In genomic region chr11:71003611-71004315, GRCm38 (mm10) we compare ENCODE assay signal across 8 mouse cellular contexts. TPM values are rescaled to one million over a fixed set of nuclear protein-coding genes. Genes with fewer than 3 reads are reported as not detected.
DNase-seq lines count a peak whose midpoint lies in the region; ATAC-seq and TF ChIP-seq lines count a peak whose summit lies in the region.

No protein-coding gene starts in this region.

- H3K4me1 ChIP-seq in cerebellum, adult 2 months (ENCODE audit: control insufficient read depth, insufficient read depth, low read length), result peaks cover 3% of the 10 kb centered on the region; the same call in 1 of the 2 replicates
- peaks cover 11% of the 10 kb centered on the region for H3K4me1 ChIP-seq in heart, embryonic 16.5 days (ENCODE audit: control insufficient read depth, insufficient read depth, low read length)
- peaks cover 29% of the 10 kb centered on the region for H3K4me1 ChIP-seq in liver, embryonic 15.5 days (replicated peaks)
- peaks cover 12% of the 10 kb centered on the region for H3K4me1 ChIP-seq in stomach, embryonic 15.5 days

- peak overlapping the region; percentile 85 for H3K9ac ChIP-seq in heart, embryonic 16.5 days (ENCODE audit: low read length)
- peak overlapping the region; percentile 76 for H3K9ac ChIP-seq in liver, embryonic 15.5 days
- peak overlapping the region; percentile 63 for H3K9ac ChIP-seq in stomach, embryonic 15.5 days

- no peak overlapping the region for H3K27ac ChIP-seq in cerebellum, adult 2 months (ENCODE audit: insufficient read depth, low read length)
- H3K27ac ChIP-seq in heart, embryonic 16.5 days (ENCODE audit: low read length), result peak overlapping the region; percentile 86
- H3K27ac ChIP-seq in liver, embryonic 15.5 days (replicated peaks), result peak overlapping the region; percentile 84
- H3K27ac ChIP-seq in stomach, embryonic 15.5 days, result peak overlapping the region; percentile 86

- TF ChIP-seq POLR2A in cerebellum, adult 2 months (IDR thresholded peaks at IDR 0.05; ENCODE audit: borderline replicate concordance, insufficient read depth, low read length), result no peak

- H3K9me3 ChIP-seq in heart, embryonic 16.5 days (replicated peaks; ENCODE audit: control insufficient read depth, low read length), result no peaks in the 10 kb centered on the region
- H3K9me3 ChIP-seq in liver, embryonic 15.5 days (replicated peaks), result no peaks in the 10 kb centered on the region
- no peaks in the 10 kb centered on the region for H3K9me3 ChIP-seq in stomach, embryonic 15.5 days

- under 1% methylated on average over 49 of the region's 49 CpGs for WGBS in cerebellum, adult 2 months
- under 1% methylated on average over 49 of the region's 49 CpGs for WGBS in heart, embryonic 16.5 days
- WGBS in liver, embryonic 15.5 days (ENCODE audit: insufficient replicate concordance), result under 1% methylated on average over 49 of the region's 49 CpGs
- under 1% methylated on average over 49 of the region's 49 CpGs for WGBS in stomach, embryonic 15.5 days

- peak; percentile 74 for ATAC-seq in heart, embryonic 16.5 days (replicated peaks; ENCODE audit: extremely low read depth, insufficient read depth, low FRiP score)
- ATAC-seq in liver, embryonic 15.5 days (ENCODE audit: insufficient read depth), result peak; percentile 76
- ATAC-seq in stomach, embryonic 15.5 days (ENCODE audit: insufficient read depth, low FRiP score, low read depth), result peak; percentile 62

- TF ChIP-seq CTCF in cerebellum, adult 2 months (IDR thresholded peaks at IDR 0.05; ENCODE audit: borderline replicate concordance, insufficient read depth, low read depth, low read length), result no peak

- H3K4me3 ChIP-seq in cerebellum, adult 2 months (replicated peaks; ENCODE audit: insufficient read depth, low read depth, low read length), result peak overlapping the region; percentile 67
- H3K4me3 ChIP-seq in heart, embryonic 16.5 days (ENCODE audit: low read length), result peak overlapping the region; percentile 99
- peak overlapping the region; percentile 97 for H3K4me3 ChIP-seq in liver, embryonic 15.5 days (replicated peaks)
- H3K4me3 ChIP-seq in stomach, embryonic 15.5 days (replicated peaks), result peak overlapping the region; percentile 99

- DNase-seq in cerebellum, adult 2 months, result peak in 1 of 2 experiments; percentile 15
- DNase-seq in cerebellum, adult 11 months, result no peak
- DNase-seq in 3T3-L1 (ENCODE audit: low read depth, low spot score), result peak; percentile 81
- peak; percentile 44 for DNase-seq in c-Kit-positive CD71-positive TER-119-negative erythroid progenitor cells, embryonic 14.5 days (ENCODE audit: low read depth)
- DNase-seq in cerebellum, adult 9-10 months, result no peak

- peaks cover 16% of the 10 kb centered on the region for H3K36me3 ChIP-seq in heart, embryonic 16.5 days (ENCODE audit: control insufficient read depth, insufficient read depth)
- H3K36me3 ChIP-seq in liver, embryonic 15.5 days (replicated peaks), result peaks cover 31% of the 10 kb centered on the region
- H3K36me3 ChIP-seq in stomach, embryonic 15.5 days, result 0 out of 2 replicates have a peak, but pooled peaks cover 7% of the 10 kb centered on the region

- H3K4me2 ChIP-seq in heart, embryonic 16.5 days (ENCODE audit: low read depth, low read length), result peak overlapping the region; percentile 86
- peak overlapping the region; percentile 88 for H3K4me2 ChIP-seq in liver, embryonic 15.5 days
- H3K4me2 ChIP-seq in stomach, embryonic 15.5 days, result peak overlapping the region; percentile 86

- H3K27me3 ChIP-seq in cerebellum, adult 2 months (ENCODE audit: control insufficient read depth, insufficient read depth, low read length), result no peaks in the 10 kb centered on the region
- no peaks in the 10 kb centered on the region for H3K27me3 ChIP-seq in heart, embryonic 16.5 days (ENCODE audit: control insufficient read depth, insufficient read depth, low read length)
- H3K27me3 ChIP-seq in liver, embryonic 15.5 days, result no peaks in the 10 kb centered on the region
- H3K27me3 ChIP-seq in stomach, embryonic 15.5 days (replicated peaks), result no peaks in the 10 kb centered on the region

RNA-seq across cellular contexts. Expression of gene Dhx33, which starts 0.5 kb away (rescaled TPM):
- polyA plus RNA-seq in cerebellum, adult 2 months (2012; rRNA removed), result 22.1 and 25.5 TPM in 2 replicates
- polyA plus RNA-seq in heart, embryonic 16.5 days (2015; fragmentation: Nextera tagmentation; extraction: Ambion mirVana), result 12.4 and 13.0 TPM in 2 replicates
- 5.8 and 6.6 TPM in 2 replicates for polyA plus RNA-seq in liver, embryonic 15.5 days (2015; fragmentation: Nextera tagmentation; extraction: Ambion mirVana)
- 16.4 and 16.6 TPM in 2 replicates for polyA plus RNA-seq in stomach, embryonic 15.5 days (2015; fragmentation: Nextera tagmentation; extraction: Ambion mirVana)

RNA-seq across cellular contexts. Expression of gene Mis12, which starts 15.6 kb away (rescaled TPM):
- polyA plus RNA-seq in cerebellum, adult 2 months (2012; rRNA removed), result 13.7 and 15.2 TPM in 2 replicates
- 25.3 and 26.2 TPM in 2 replicates for polyA plus RNA-seq in heart, embryonic 16.5 days (2015; fragmentation: Nextera tagmentation; extraction: Ambion mirVana)
- 22.2 and 23.3 TPM in 2 replicates for polyA plus RNA-seq in liver, embryonic 15.5 days (2015; fragmentation: Nextera tagmentation; extraction: Ambion mirVana)
- polyA plus RNA-seq in stomach, embryonic 15.5 days (2015; fragmentation: Nextera tagmentation; extraction: Ambion mirVana), result 37.7 and 40.0 TPM in 2 replicates

RNA-seq across cellular contexts. Expression of gene Derl2, which starts 15.9 kb away (rescaled TPM):
- polyA plus RNA-seq in cerebellum, adult 2 months (2012; rRNA removed), result 16.9 and 17.3 TPM in 2 replicates
- 33.8 and 35.1 TPM in 2 replicates for polyA plus RNA-seq in heart, embryonic 16.5 days (2015; fragmentation: Nextera tagmentation; extraction: Ambion mirVana)
- 35.7 and 37.9 TPM in 2 replicates for polyA plus RNA-seq in liver, embryonic 15.5 days (2015; fragmentation: Nextera tagmentation; extraction: Ambion mirVana)
- polyA plus RNA-seq in stomach, embryonic 15.5 days (2015; fragmentation: Nextera tagmentation; extraction: Ambion mirVana), result 52.5 and 61.6 TPM in 2 replicates

RNA-seq across cellular contexts. Expression of gene C1qbp, which starts 20.9 kb away (rescaled TPM):
- polyA plus RNA-seq in cerebellum, adult 2 months (2012; rRNA removed), result 102 and 107 TPM in 2 replicates
- polyA plus RNA-seq in heart, embryonic 16.5 days (2015; fragmentation: Nextera tagmentation; extraction: Ambion mirVana), result 279 and 291 TPM in 2 replicates
- polyA plus RNA-seq in liver, embryonic 15.5 days (2015; fragmentation: Nextera tagmentation; extraction: Ambion mirVana), result 159 and 170 TPM in 2 replicates
- polyA plus RNA-seq in stomach, embryonic 15.5 days (2015; fragmentation: Nextera tagmentation; extraction: Ambion mirVana), result 268 and 283 TPM in 2 replicates

RNA-seq across cellular contexts. Expression of gene 6330403K07Rik, which starts 29.6 kb away (rescaled TPM):
- 161 and 184 TPM in 2 replicates for polyA plus RNA-seq in cerebellum, adult 2 months (2012; rRNA removed)
- polyA plus RNA-seq in heart, embryonic 16.5 days (2015; fragmentation: Nextera tagmentation; extraction: Ambion mirVana), result 18.0 and 20.9 TPM in 2 replicates
- polyA plus RNA-seq in liver, embryonic 15.5 days (2015; fragmentation: Nextera tagmentation; extraction: Ambion mirVana), result 2.1 and 2.5 TPM in 2 replicates
- polyA plus RNA-seq in stomach, embryonic 15.5 days (2015; fragmentation: Nextera tagmentation; extraction: Ambion mirVana), result 86.2 and 91.1 TPM in 2 replicates

Comparison
In these comparisons a context has a peak if more than half of its experiments do, and no peak if none do; other contexts are left out.
1. DNase-seq: peak in 3T3-L1 (single experiment) and c-Kit-positive CD71-positive TER-119-negative erythroid progenitor cells, embryonic 14.5 days (single experiment); none in cerebellum, adult 11 months (single experiment) and cerebellum, adult 9-10 months (single experiment).
2. Peak in every context shown above with its lines, with median percentiles within 50 percentile points of each other: H3K4me3 ChIP-seq, ATAC-seq, H3K4me2 ChIP-seq and H3K9ac ChIP-seq.